Mouse (Mus musculus) mature B cell (primary cell): ENCODE measurements around the gene Aatf.

ENCODE experiments used
- in situ Hi-C: fragments of 300-500 bp; cut with MboI; formaldehyde crosslinking; loops from 2 replicates; pipeline ENCODE4 v1.14.3; 2019

The Aatf gene

GRCm38 (mm10) chr11:84521751-84522299 lies 8.5 kb upstream of the Aatf start:
- in situ Hi-C loops = no loop called here

DNA sequence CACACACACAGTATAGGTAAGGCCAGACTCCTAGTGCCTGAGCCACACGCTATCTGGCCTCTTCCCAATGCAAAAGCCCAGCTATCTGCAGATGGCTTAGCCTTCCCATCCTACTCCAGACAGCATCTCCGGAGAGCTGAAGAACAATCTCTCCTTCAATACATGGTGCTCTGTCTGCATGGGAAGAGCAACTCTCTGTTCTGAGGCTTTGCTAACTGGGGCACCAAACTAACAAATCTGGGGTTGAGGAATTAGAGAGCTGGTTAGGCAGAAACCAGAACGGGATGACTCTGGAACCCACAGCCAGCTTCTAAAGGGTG lies 7.7 kb upstream of the Aatf start:
- in situ Hi-C loops = no loop called here

DNA sequence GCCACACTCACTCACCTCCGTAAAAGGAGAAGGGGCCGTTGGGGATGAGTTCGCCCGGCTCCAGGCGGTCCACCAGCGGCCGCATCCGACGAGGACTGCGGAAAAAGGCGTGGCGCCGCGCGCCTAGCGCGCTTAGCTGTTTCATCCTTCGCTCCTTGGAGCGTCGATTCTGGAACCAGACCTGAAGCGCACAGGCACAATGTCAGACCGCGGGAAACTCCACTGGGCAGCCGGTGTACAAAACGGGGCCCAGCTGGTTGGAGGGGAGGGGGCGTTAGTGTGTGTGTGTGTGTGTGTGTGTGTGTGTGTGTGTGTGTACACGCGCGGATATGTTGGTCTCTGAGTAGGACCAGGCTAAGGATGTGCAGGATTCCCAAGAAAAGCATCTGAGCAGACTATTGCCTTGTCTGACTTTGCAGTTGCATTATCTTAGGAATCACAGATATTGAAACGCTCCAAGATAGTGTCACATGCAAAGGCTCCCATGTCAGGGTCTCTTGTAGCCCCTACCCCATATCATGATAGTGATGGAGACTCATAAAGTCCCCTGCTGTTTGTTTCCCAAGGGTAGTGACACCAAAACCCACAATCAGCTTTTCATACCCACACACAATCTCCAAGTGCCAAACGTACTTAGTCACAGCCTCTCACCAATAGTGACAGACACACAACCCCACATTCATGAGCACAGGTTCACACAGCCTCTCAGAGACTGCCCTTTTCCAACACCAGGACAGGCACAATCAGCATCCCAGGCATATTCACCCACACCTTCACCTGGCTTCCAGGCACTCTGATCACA lies 7.1 kb upstream of the Aatf start:
- in situ Hi-C loops = no loop called here

DNA sequence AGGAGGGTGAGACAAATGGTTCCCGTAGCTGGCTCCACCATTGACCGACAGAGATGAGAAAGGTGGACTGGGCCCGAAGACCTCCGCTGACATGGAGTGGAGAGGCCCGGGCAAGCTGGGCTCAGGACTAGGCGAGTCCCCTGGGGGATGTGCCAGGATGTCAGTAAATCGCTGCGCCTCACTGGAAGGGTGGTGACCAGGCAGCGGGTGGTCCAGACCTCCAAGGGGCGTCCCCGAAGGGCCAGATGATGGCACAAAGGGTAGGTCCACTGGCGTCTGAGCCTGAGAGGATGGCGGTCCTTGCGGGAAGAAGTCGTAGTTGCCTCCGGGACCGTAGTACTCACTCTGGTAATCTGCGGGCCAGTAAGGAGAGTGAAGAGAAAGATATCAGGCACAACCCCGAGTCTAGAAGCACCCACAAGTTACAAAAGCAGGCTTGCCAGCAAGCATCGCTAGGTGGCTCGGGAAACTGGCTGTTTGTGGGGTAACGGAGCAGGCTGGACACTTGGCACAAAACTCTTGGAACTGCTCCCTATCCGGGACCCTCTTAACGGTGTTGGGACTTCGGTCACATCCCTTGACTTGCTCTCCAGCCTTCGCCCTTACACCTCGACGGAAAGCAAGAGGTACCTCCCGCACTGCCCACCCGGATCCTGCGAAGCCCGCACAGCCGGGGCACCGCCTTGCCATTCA lies 6.4 kb upstream of the Aatf start:
- in situ Hi-C loops = no loop called here

DNA sequence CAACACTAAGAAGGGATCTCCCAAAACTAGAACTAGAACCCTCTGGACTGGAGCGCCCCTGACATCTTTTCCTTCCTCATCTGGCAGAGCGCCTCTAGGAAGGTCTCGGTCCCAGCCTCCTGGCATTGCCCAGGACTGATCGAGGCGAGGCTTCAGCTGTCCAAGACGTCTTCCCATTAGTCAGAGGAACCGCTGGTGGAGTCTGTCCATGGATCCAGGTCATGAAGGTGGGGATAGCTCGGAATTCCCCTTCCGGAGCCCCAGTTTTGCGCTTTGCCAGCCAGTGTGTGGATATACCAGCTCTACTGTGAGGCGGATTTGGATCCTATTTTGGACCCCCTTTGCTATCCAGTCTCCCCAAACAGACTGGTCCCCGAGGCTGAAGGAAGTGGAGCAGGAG lies 5.7 kb upstream of the Aatf start:
- in situ Hi-C loops = no loop called here

DNA sequence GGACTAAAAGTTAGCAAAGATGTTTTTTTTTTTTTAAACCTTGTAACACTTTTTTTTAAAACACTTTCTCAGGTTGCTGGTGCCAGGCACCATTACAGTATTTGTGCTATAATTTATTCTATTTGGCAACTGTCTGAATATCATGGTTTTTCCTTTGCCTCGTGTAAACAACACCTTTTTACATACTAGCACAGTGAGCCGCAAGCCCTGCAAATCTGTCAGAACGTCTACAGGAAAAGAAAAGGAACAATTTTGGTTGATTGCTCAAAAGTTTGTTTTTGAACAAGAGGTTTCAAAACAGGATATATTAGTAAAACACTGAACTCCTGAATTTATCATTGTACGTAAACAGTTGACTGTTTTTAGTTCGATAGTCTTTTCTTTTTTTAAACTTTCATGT lies 4.9 kb upstream of the Aatf start:
- in situ Hi-C loops = no loop called here

DNA sequence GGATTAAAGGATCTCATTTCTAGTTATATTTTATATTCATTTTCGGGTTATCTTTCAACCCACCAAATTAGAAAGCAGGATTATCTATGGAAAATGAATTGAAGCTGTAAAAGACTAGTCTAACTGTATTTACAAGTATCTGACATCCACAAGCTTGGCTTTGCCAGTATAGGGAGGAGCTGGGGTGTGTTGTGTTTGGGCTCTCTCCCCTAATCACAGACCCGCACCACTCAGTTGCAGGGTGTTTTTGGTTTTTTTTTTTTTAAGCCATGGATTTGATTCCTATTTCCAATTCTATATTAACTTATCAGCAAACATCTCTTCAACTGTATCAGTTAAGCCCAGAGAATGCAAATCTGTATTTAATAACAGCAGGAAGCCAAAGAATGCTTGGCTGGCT lies 4.1 kb upstream of the Aatf start:
- in situ Hi-C loops = no loop called here

DNA sequence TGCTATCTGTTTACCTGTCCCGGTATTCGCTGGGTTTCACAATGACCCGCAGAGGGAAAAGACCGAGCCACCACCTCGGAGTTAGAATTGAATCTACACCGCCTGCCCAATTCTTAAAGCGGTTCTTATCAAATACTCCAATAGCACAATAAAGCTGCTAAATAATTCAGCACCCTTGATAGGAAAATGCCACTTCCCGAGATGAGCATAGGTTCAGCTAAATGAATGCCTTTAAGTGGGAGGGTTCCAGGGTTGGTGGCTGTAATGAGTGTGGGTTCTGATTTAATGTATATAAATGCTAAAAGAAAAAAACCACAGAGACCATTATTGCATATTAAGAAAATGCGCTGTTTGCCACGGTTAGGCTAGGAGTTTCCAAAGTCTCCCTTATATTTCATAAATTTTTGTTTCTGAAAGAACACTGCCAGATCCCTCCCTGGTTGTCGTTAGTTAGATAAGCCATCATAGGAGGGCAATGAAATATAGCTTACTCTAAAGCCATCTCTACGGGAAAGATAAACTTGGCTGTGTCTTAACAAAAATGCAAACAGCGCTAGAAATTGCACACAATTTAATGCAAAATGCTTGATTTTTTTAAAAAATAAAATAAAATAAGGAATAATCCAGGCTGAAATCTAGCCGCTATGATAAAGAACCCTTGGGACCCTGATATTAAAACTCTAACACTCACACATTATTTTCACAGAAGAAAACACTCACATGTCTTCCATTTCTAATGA lies 3.3 kb upstream of the Aatf start:
- in situ Hi-C loops = no loop called here

- in situ Hi-C loops = no loop called here
These were observed 1.3 kb downstream of the Aatf start for GRCm38 (mm10) chr11:84512031-84512430.

DNA sequence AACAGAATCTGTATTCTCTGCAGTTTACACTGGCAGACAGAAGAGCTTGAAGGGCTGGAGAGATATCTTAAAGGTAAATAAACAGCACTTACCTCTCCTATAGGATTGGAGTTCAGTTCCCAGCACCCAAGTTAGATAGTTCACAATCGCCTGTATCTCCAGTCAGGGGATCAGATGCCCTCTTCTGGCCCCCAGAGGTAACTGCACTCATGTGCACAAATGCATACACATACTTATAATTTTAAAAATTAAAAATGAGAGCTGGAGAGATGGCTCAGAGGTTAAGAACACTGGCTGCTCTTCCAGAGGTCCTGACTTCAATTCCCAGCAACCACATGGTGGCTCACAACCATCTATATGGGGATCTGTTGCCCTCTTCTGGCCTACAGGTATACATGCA lies 9.0 kb downstream of the Aatf start:
- in situ Hi-C loops = no loop called here

DNA sequence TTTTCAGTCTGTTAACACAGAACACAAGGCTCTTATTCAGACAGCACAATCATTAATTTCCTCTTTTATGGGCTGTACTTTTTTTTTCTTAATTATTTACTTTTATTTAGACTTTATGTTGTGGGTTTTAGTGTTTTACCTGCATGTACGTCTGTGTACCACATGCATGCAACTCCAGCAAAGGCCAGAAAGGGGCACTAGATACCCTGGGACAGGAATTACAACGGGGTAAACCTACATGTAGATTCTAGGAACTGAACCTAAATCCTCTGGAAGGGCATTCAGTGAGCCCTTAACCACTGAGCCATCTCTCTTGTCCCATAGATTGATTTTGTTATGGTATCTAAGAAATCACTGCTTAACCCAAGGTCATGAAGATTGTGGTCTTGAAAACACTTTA lies 15.4 kb downstream of the Aatf start:
- in situ Hi-C loops = no loop called here

DNA sequence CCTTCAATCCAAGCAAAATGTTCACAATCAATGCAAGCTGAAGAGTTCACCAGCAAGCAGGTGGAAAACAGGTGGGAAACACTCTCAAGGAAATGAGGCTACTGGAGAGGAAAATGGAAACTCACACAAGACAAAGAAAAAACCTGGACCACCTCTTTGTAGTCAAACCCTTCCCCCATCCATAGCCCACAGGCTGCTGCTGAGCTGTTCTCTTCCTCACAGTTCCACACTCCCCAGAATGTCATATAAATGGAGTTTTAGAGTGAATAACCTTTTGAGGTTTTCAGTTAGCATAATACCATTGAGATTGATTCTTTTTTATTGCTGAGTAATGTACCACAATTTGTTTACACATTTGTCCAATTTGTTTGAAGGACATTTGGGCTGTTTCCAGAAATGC lies 16.4 kb downstream of the Aatf start:
- in situ Hi-C loops = no loop called here

GRCm38 (mm10) chr11:84495774-84496173 lies 17.5 kb downstream of the Aatf start:
- in situ Hi-C loops = no loop called here

GRCm38 (mm10) chr11:84481661-84482060 lies 31.7 kb downstream of the Aatf start:
- in situ Hi-C loops = no loop called here

DNA sequence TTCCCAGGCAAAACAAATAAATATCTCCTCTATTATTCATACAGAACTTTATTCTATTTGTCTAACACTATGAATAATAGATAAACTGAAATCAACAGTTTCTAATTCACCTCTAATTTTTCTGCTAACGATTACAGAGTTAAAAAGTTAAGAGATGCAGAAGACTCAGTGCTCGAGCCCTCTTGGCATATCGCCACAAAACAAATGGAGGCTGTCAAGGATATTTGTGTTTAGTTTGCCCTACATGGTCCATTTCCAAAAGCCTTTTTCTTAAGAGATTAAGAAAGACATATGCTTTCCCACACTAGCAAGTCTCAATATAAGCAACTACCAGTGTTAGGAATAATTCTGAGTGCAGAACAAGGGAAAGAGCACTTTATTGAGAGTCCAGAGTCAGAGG lies 32.9 kb downstream of the Aatf start:
- in situ Hi-C loops = no loop called here

- in situ Hi-C loops = no loop called here
These were observed 36.7 kb downstream of the Aatf start for GRCm38 (mm10) chr11:84476641-84477040.

DNA sequence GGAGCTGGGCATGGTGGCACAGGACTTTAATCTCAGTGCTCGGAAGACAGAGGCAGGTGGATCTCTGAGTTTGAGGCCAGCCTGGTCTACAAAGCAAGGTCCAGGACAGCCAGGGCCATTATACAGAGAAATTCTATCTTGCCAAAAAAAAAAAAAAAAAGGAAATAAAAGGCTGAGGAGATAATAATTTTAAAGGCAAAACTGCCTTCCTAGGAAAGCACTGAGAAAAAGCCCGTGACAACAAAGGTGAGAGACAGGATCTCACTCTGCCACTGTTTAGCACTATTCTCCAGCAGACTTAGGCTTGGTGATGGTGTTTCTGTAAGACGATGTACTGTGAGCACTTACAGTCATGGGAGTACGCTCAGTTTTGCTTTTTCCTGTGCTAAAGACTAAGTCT lies 37.3 kb downstream of the Aatf start:
- in situ Hi-C loops = no loop called here

- in situ Hi-C loops = no loop called here
These were observed 40.1 kb downstream of the Aatf start for GRCm38 (mm10) chr11:84473093-84473667.

DNA sequence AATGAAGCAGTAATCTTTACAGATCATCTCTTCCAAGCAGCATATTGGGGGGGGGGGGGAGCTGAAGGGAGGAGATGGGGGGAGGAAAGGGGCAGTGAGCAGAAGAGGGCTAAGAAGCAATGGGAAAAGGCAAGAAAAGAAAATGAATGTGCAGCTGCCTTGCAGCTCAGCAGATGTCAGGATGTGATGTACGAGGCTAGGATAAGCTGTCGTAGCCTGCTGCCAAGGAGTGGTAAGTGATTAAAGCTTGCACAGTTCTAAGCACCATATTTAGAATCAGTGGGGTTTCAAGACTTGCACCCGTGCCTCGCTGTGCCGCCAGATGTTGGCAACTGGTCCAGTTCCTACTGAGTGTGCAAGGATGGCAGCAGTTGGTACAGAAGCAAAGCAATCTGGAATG lies 48.8 kb downstream of the Aatf start:
- in situ Hi-C loops = no loop called here

DNA sequence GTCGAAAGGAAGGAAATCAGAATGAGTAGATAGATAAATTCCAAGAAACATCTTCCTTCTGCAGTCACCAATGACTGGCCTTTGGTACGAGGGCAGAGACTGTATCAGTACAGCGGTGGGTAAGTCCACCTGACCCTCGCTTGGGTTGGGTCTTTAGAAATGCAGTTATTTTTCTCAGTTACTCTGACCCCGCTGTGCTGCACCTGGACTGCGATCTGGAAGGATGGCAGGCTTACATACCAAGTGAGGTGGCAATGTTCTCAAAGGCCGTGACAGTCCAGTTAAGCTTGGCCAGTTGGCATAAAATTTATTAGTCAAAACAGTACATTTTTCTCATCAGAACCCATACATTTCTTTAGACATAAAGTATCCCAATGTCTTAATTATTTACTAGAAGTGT lies 59.4 kb downstream of the Aatf start:
- in situ Hi-C loops = no loop called here

DNA sequence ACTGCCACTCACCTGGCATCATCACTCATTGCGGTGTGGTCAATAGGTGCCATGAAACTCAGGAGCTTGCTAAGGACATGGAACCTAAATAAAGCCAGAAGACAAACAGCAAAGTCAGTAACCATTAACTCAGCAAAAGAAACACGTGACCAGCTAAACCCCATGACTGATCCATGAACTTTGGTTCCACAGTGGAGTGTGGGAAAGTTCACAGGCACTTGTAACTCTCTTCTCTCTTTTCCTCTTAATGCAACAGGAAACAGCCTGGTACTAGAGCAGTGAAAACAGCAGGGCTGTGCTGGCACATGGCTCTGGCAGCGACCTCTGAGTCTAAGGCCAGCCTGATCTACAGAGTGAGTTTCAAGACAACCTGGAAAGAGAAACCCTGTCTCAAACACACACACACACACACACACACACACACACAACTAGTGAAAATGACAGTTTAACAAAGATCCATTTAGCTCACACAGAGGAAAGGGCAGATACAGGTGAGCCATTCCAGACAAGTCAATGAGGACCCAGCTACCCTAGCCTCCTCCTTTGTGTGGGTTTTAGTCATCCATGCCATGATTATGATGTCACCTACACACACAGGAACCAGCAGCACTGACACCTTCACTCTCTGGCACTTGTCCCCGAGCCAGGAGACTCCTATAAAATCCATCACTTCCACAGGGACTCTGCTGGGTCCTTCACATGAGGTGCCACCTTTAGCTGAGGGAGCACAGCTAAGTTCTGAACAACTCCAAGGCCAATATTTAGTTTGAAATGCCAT lies 70.6 kb downstream of the Aatf start:
- in situ Hi-C loops = no loop called here

DNA sequence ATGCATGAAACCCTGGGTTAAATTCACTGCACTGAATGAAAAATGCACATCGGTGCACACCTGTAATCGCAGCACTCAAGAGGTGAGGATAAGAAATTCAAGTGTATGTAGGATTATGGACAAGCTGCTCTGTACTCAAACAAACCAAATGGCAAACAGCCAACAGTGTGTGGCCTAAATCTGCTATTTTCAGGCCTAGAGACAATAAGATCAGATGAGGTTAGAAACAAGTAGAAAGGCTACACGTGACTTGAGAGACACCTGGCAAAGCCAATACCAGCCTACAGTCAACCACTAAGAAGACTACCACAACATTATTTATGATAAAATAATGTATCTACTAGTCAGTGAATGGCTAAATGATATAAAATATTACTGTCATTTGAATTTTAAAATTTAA lies 72.9 kb downstream of the Aatf start:
- in situ Hi-C loops = no loop called here
